ENCODE assay signal across 23 mouse cellular contexts in the genomic region with DNA sequence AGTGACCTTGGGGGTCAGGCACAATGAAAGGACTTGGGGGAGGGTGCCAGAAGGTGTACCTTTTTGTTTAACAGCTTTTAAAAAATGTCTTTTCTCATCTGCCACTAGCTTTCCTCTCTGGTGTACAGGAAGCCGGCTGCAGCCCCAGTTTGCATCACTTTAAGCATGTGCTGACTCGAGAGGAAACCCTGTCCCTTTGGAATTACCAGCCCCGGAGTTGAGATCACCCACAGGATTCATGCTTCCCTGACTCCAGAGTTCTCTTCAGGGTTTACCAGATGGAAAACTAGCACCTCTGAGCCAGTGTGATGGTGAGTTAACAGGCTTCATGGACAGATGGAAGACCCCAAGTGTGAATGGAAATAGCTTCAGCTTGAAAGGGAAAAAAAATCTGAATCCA.
DNase-seq lines count a peak whose midpoint lies in the region; ATAC-seq and TF ChIP-seq lines count a peak whose summit lies in the region.
"Had no signal": no experiment of that assay in that cellular context is flagged by ENCODE, and none has a peak within 500 bp of the region (broad histone marks: within the 10 kb centered on the region; RNA-seq: fewer than 3 reads in every experiment).

No protein-coding gene starts in this region.

- 59% methylated on average over 3 of the region's 3 CpGs for WGBS in intestine, embryonic 16.5 days

- ATAC-seq in Patski, result peak; percentile 90
- no peak for ATAC-seq in intestine, embryonic 16.5 days
- no peak for ATAC-seq in granulocyte monocyte progenitor cell, adult 5-6 weeks (replicated peaks; ENCODE audit: poor library complexity, severe bottlenecking)
- ATAC-seq: activated CD4-positive, CD25-positive, alpha-beta regulatory T cell, adult 4 months; CD4-positive, CD25-positive, alpha-beta regulatory T cell, adult 4 months had no signal

- CTCF ChIA-PET in Patski (lab: Charles Lee), result interaction anchor here (0.9 kb wide), 1 partner anchor 11 kb away, joined by 3 read pairs; no protein-coding TSS in a partner anchor

- H3K9me3 ChIP-seq in intestine, embryonic 16.5 days (ENCODE audit: control insufficient read depth, low read length), result no peaks in the 10 kb centered on the region
- H3K9me3 ChIP-seq: G1E had no signal

- no peak overlapping the region for H3K4me2 ChIP-seq in intestine, embryonic 16.5 days (ENCODE audit: low read depth, low read length)

- peaks cover 5% of the 10 kb centered on the region for H3K27me3 ChIP-seq in Patski
- H3K27me3 ChIP-seq in intestine, embryonic 16.5 days (replicated peaks; ENCODE audit: control insufficient read depth, insufficient read depth, low read length), result no peaks in the 10 kb centered on the region
- H3K27me3 ChIP-seq: CH12.LX had no signal

- in situ Hi-C loops in Patski (cut with MboI; ENCODE audit: low pct_unique_long_range_greater_than_20kb), result no loop called here

- no peaks in the 10 kb centered on the region for H3K4me1 ChIP-seq in intestine, embryonic 16.5 days (ENCODE audit: control insufficient read depth, insufficient read depth, low read length)

- no peak for TF ChIP-seq POLR2A in brain, embryonic 14.5 days (IDR thresholded peaks at IDR 0.05; ENCODE audit: borderline replicate concordance, extremely low read depth, insufficient read depth, insufficient read length, poor library complexity, severe bottlenecking)

- no peak overlapping the region for H3K4me3 ChIP-seq in intestine, embryonic 16.5 days (ENCODE audit: low read length)

- H3K27ac ChIP-seq in intestine, embryonic 16.5 days (ENCODE audit: low read length), result no peak overlapping the region

- POLR2A ChIA-PET in Patski (lab: Charles Lee), result no interaction called here

- DNase-seq in Muller cell, postnatal 12 days (ENCODE audit: inconsistent ontology term), result peak; percentile 4
- DNase-seq in Patski (ENCODE audit: low read depth, low spot score), result no peak
- peak; percentile 53 for DNase-seq in brain, embryonic 14.5 days (ENCODE audit: low read depth)
- DNase-seq in frontal cortex, postnatal 14 days (ENCODE audit: low spot score in 2 of 2), result no peak
- DNase-seq: adrenal gland, adult 2 months; adrenal gland, adult 8-10 months; adrenal gland, postnatal 10 days; adrenal gland, postnatal 14 days; adrenal gland, postnatal 25 days; adrenal gland, postnatal 36 days; B cell, adult 2 months; cerebellum, adult 11 months; cerebellum, adult 11-12 months; cerebellum, adult 18-20 months; cerebellum, adult 2 months; cerebellum, adult 8-10 months; cerebellum, adult 9-10 months had no signal

- no peak overlapping the region for H3K9ac ChIP-seq in intestine, embryonic 16.5 days (ENCODE audit: low read depth, low read length)

- H3K36me3 ChIP-seq in intestine, embryonic 16.5 days (ENCODE audit: control insufficient read depth, insufficient read depth, low read length), result no peaks in the 10 kb centered on the region
- H3K36me3 ChIP-seq: G1E had no signal

- no peak for TF ChIP-seq CTCF in Patski (IDR thresholded peaks at IDR 0.05)
- TF ChIP-seq CTCF in brain, embryonic 14.5 days (IDR thresholded peaks at IDR 0.05; ENCODE audit: borderline replicate concordance, extremely low read depth, insufficient read depth, insufficient read length), result no peak

Comparison
In these comparisons a context has a peak if more than half of its experiments do, and no peak if none do; other contexts are left out.
1. DNase-seq: peak in Muller cell, postnatal 12 days (single experiment) and brain, embryonic 14.5 days (single experiment); none in Patski (single experiment) and frontal cortex, postnatal 14 days (0 of 2).